Mouse (Mus musculus) heart, postnatal 0 days (tissue): ENCODE measurements around the gene Smim20.

Experiments
- CTCF ChIP-seq: IDR thresholded peaks from 2 replicates; pipeline ENCODE4 v1.5.1; 2016; ENCODE audit warnings: antibody characterized with exemption, control low read depth, low read depth
- EP300 ChIP-seq: IDR thresholded peaks from 2 replicates; pipeline ENCODE4 v1.6.1; 2016; ENCODE audit warnings: antibody characterized with exemption, low read depth

- no peak for TF ChIP-seq CTCF
- TF ChIP-seq EP300 = no peak
Observed at GRCm38 (mm10) chr5:53314404-53315167, 47.7 kb downstream of the Smim20 start.
